Mouse (Mus musculus): ENCODE results near the gene Vmn1r174.
"Not testable (repeated sequence)": the region's sequence is repeated elsewhere in the genome, so short reads cannot be mapped to it uniquely, and the experiment has no call there.

The Vmn1r174 gene

DNA sequence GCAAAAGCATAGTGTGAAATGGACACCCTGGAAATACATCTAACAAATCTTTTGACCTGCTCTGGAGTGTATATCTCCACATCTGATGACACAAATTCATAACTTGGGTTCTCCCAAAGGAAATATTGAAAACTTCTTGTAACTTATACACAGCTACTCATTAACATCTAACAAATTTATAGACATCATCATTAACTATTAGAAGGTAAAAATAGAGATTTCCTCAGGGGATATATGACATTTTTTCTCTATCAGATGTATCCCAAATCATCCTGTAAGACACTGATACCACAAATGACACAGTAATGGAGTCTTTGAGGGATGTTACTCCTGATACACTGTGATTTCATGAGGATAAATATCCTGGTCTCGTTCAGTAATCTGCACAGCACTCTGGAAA lies at the start of gene Vmn1r174:
Gene Vmn1r174 (plus strand): TSS at position 301 of the 400 bp plus-strand sequence.
- not testable (repeated sequence) for DNase-seq (ENCODE audit: low spot score)

DNA sequence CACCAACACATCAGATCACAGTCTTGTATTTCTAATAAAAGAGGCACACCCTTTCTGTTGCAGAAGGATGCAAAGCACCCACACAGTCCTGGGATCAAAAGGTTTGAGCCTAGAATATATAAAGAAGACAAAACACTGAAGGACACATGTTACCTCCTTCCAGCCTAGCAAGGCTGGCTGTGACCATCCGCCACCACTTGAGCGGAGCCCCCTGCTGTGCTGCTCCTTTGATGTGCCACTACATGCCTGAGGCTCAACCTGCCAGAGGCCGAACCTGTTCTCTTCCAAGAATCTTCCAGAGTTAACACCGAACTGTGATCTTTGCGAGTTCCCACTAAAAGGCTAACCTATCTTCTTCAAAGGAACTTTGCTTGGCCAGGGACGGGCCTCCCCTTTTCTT lies 32.5 kb downstream of the Vmn1r174 start:
- DNase-seq (ENCODE audit: low spot score) = no peak

DNA sequence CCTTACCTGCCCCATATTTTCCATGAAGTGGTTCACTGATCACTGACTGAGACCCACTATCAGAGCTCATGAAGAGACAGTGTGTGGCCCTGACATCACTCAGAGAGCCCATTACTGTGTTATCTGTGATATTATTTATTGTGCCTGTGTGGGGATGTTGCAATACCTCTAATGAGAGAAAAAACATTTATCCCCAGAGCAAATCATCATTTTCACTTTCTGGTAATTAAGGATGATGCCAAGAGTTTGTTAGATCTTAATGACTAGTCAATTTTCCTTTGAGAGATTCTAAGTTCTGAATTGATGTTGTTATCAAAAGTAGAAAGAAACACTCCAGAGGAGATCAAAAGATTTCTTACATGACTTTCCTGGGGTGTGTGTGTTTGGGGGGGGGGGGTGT lies 58.5 kb downstream of the Vmn1r174 start, which contains the start of gene Vmn1r175:
Gene Vmn1r175 (minus strand): TSS at position 101 of the 400 bp plus-strand sequence.
- DNase-seq (ENCODE audit: low spot score) = not testable (repeated sequence)

Data from MN1 (cell line).